Mouse (Mus musculus): ENCODE measurements around the gene Tmbim7. TPM values are rescaled to one million over a fixed set of nuclear protein-coding genes. Genes with fewer than 3 reads are reported as not detected.
"Not testable (repeated sequence)": the region's sequence is repeated elsewhere in the genome, so short reads cannot be mapped to it uniquely, and the experiment has no call there.

The Tmbim7 gene
- not detected in 2 replicates for polyA plus RNA-seq (2014; fragmentation: Nextera tagmentation; extraction: Ambion mirVana)

- Histone ChIP-seq H3K4me3 (ENCODE audit: control insufficient read depth in 1 of 2, insufficient read depth in 1 of 2, low read depth in 1 of 2, low read length in 2 of 2) (no peak within 1 kb of the TSS), H3K36me3 (ENCODE audit: control insufficient read depth, insufficient read depth, low read length) (peaks cover under 1% of the 10 kb centered on the region; the same call in 1 of the 2 replicates), H3K27me3 (ENCODE audit: control insufficient read depth, insufficient read depth, low read length) (no peaks in the 10 kb centered on the region), H3K9ac (ENCODE audit: low read length) (no peak within 1 kb of the TSS), H3K27ac (replicated peaks in 1 of 2; ENCODE audit: control insufficient read depth in 1 of 2, insufficient read depth in 1 of 2, low read depth in 2 of 2, low read length in 2 of 2) (no peak within 1 kb of the TSS), H3K4me1 (ENCODE audit: control insufficient read depth in 2 of 2, insufficient read depth in 2 of 2, low read length in 2 of 2) (peaks cover 2 to 4% of the 10 kb centered on the region in 2 experiments; a peak in 3 of 4 replicates), H3K4me2 (ENCODE audit: low read length) (no peak within 1 kb of the TSS), H3K9me3 (ENCODE audit: control insufficient read depth, low read length) (no peaks in the 10 kb centered on the region)
- no peak for ATAC-seq (ENCODE audit: insufficient number of reproducible peaks, insufficient read depth, low FRiP score, low read depth)
- 69% methylated on average over 6 of the region's 6 CpGs for WGBS
Observed at GRCm38 (mm10) chr5:3650881-3651280, at the start of gene Tmbim7. Gene Tmbim7, plus strand, starts transcription at chr5:3651181.

- H3K4me1 ChIP-seq (ENCODE audit: control insufficient read depth in 2 of 2, insufficient read depth in 2 of 2, low read length in 2 of 2), result no peaks in the 10 kb centered on the region
- ATAC-seq (ENCODE audit: insufficient number of reproducible peaks, insufficient read depth, low FRiP score, low read depth), result no peak
- H3K27ac ChIP-seq (replicated peaks in 1 of 2; ENCODE audit: control insufficient read depth in 1 of 2, insufficient read depth in 1 of 2, low read depth in 2 of 2, low read length in 2 of 2), result no peak overlapping the region
- H3K9ac ChIP-seq (ENCODE audit: low read length), result no peak overlapping the region
- 91% methylated on average over 9 of the region's 9 CpGs for WGBS
- H3K4me3 ChIP-seq (ENCODE audit: control insufficient read depth in 1 of 2, insufficient read depth in 1 of 2, low read depth in 1 of 2, low read length in 2 of 2), result no peak overlapping the region
- no peaks in the 10 kb centered on the region for H3K27me3 ChIP-seq (ENCODE audit: control insufficient read depth, insufficient read depth, low read length)
- H3K4me2 ChIP-seq (ENCODE audit: low read length), result no peak overlapping the region
- H3K9me3 ChIP-seq (ENCODE audit: control insufficient read depth, low read length), result no peaks in the 10 kb centered on the region
- peaks cover 51% of the 10 kb centered on the region for H3K36me3 ChIP-seq (ENCODE audit: control insufficient read depth, insufficient read depth, low read length)
Observed at GRCm38 (mm10) chr5:3607114-3607513, 43.9 kb upstream of the Tmbim7 start.

GRCm38 (mm10) chr5:3609241-3609640 is 41.7 kb upstream of the Tmbim7 start:
- H3K27me3 ChIP-seq (ENCODE audit: control insufficient read depth, insufficient read depth, low read length), result no peaks in the 10 kb centered on the region
- 89% methylated on average over 7 of the region's 7 CpGs for whole genome bisulfite sequencing
- H3K9me3 ChIP-seq (ENCODE audit: control insufficient read depth, low read length), result no peaks in the 10 kb centered on the region
- peaks cover 57% of the 10 kb centered on the region for H3K36me3 ChIP-seq (ENCODE audit: control insufficient read depth, insufficient read depth, low read length)
- H3K4me1 ChIP-seq (ENCODE audit: control insufficient read depth in 2 of 2, insufficient read depth in 2 of 2, low read length in 2 of 2), result no peaks in the 10 kb centered on the region
- H3K4me3 ChIP-seq (ENCODE audit: control insufficient read depth in 1 of 2, insufficient read depth in 1 of 2, low read depth in 1 of 2, low read length in 2 of 2), result no peak overlapping the region
- no peak overlapping the region for H3K27ac ChIP-seq (replicated peaks in 1 of 2; ENCODE audit: control insufficient read depth in 1 of 2, insufficient read depth in 1 of 2, low read depth in 2 of 2, low read length in 2 of 2)
- H3K4me2 ChIP-seq (ENCODE audit: low read length), result no peak overlapping the region
- H3K9ac ChIP-seq (ENCODE audit: low read length), result no peak overlapping the region
- ATAC-seq (ENCODE audit: insufficient number of reproducible peaks, insufficient read depth, low FRiP score, low read depth), result no peak

- not testable (repeated sequence) for H3K27ac ChIP-seq (replicated peaks in 1 of 2; ENCODE audit: control insufficient read depth in 1 of 2, insufficient read depth in 1 of 2, low read depth in 2 of 2, low read length in 2 of 2); H3K4me1 ChIP-seq (ENCODE audit: control insufficient read depth in 2 of 2, insufficient read depth in 2 of 2, low read length in 2 of 2); ATAC-seq (ENCODE audit: insufficient number of reproducible peaks, insufficient read depth, low FRiP score, low read depth); H3K27me3 ChIP-seq (ENCODE audit: control insufficient read depth, insufficient read depth, low read length); H3K9me3 ChIP-seq (ENCODE audit: control insufficient read depth, low read length); H3K9ac ChIP-seq (ENCODE audit: low read length); H3K4me2 ChIP-seq (ENCODE audit: low read length); H3K4me3 ChIP-seq (ENCODE audit: control insufficient read depth in 1 of 2, insufficient read depth in 1 of 2, low read depth in 1 of 2, low read length in 2 of 2)
- peaks cover 56% of the 10 kb centered on the region for H3K36me3 ChIP-seq (ENCODE audit: control insufficient read depth, insufficient read depth, low read length)
- WGBS, result 85% methylated on average over 2 of the region's 2 CpGs
Observed at GRCm38 (mm10) chr5:3611835-3612234, 39.1 kb upstream of the Tmbim7 start.

GRCm38 (mm10) chr5:3620486-3620885 is 30.5 kb upstream of the Tmbim7 start:
- Histone ChIP-seq H3K4me1 (ENCODE audit: control insufficient read depth in 2 of 2, insufficient read depth in 2 of 2, low read length in 2 of 2) (no peaks in the 10 kb centered on the region), H3K9ac (ENCODE audit: low read length) (no peak overlapping the region), H3K4me3 (ENCODE audit: control insufficient read depth in 1 of 2, insufficient read depth in 1 of 2, low read depth in 1 of 2, low read length in 2 of 2) (no peak overlapping the region), H3K27ac (replicated peaks in 1 of 2; ENCODE audit: control insufficient read depth in 1 of 2, insufficient read depth in 1 of 2, low read depth in 2 of 2, low read length in 2 of 2) (no peak overlapping the region), H3K36me3 (ENCODE audit: control insufficient read depth, insufficient read depth, low read length) (peaks cover 70% of the 10 kb centered on the region), H3K9me3 (ENCODE audit: control insufficient read depth, low read length) (no peaks in the 10 kb centered on the region), H3K27me3 (ENCODE audit: control insufficient read depth, insufficient read depth, low read length) (no peaks in the 10 kb centered on the region), H3K4me2 (ENCODE audit: low read length) (no peak overlapping the region)
- WGBS, result 92% methylated on average over 7 of the region's 7 CpGs
- no peak for ATAC-seq (ENCODE audit: insufficient number of reproducible peaks, insufficient read depth, low FRiP score, low read depth)

- Histone ChIP-seq H3K4me3 (ENCODE audit: control insufficient read depth in 1 of 2, insufficient read depth in 1 of 2, low read depth in 1 of 2, low read length in 2 of 2) (no peak overlapping the region), H3K27me3 (ENCODE audit: control insufficient read depth, insufficient read depth, low read length) (no peaks in the 10 kb centered on the region), H3K36me3 (ENCODE audit: control insufficient read depth, insufficient read depth, low read length) (peaks cover 48% of the 10 kb centered on the region), H3K9ac (ENCODE audit: low read length) (no peak overlapping the region), H3K27ac (replicated peaks in 1 of 2; ENCODE audit: control insufficient read depth in 1 of 2, insufficient read depth in 1 of 2, low read depth in 2 of 2, low read length in 2 of 2) (no peak overlapping the region), H3K9me3 (ENCODE audit: control insufficient read depth, low read length) (no peaks in the 10 kb centered on the region), H3K4me2 (ENCODE audit: low read length) (no peak overlapping the region), H3K4me1 (ENCODE audit: control insufficient read depth in 2 of 2, insufficient read depth in 2 of 2, low read length in 2 of 2) (peaks cover 0 to 3% of the 10 kb centered on the region in 2 experiments; a peak in 1 of 4 replicates)
- 96% methylated on average over 5 of the region's 5 CpGs for WGBS
- no peak for ATAC-seq (ENCODE audit: insufficient number of reproducible peaks, insufficient read depth, low FRiP score, low read depth)
Observed at GRCm38 (mm10) chr5:3630055-3630454, 20.9 kb upstream of the Tmbim7 start.

- 57% methylated on average over 16 of the region's 16 CpGs for WGBS
- Histone ChIP-seq H3K36me3 (ENCODE audit: control insufficient read depth, insufficient read depth, low read length) (peaks cover 48% of the 10 kb centered on the region), H3K4me2 (ENCODE audit: low read length) (no peak overlapping the region)
Observed at GRCm38 (mm10) chr5:3631512-3632271, 19.3 kb upstream of the Tmbim7 start.

More at GRCm38 (mm10) chr5:3631512-3632271, 19.3 kb upstream of the Tmbim7 start:
- H3K4me1 ChIP-seq (ENCODE audit: control insufficient read depth in 2 of 2, insufficient read depth in 2 of 2, low read length in 2 of 2), result peaks cover 0 to 3% of the 10 kb centered on the region in 2 experiments; a peak in 1 of 4 replicates
- no peak for ATAC-seq (ENCODE audit: insufficient number of reproducible peaks, insufficient read depth, low FRiP score, low read depth)
- no peak overlapping the region for H3K4me3 ChIP-seq (ENCODE audit: control insufficient read depth in 1 of 2, insufficient read depth in 1 of 2, low read depth in 1 of 2, low read length in 2 of 2)
- H3K27ac ChIP-seq (replicated peaks in 1 of 2; ENCODE audit: control insufficient read depth in 1 of 2, insufficient read depth in 1 of 2, low read depth in 2 of 2, low read length in 2 of 2), result peak overlapping the region in 1 of 2 experiments; percentile 29; a peak in 1 of 4 replicates
- no peaks in the 10 kb centered on the region for H3K9me3 ChIP-seq (ENCODE audit: control insufficient read depth, low read length)
- H3K27me3 ChIP-seq (ENCODE audit: control insufficient read depth, insufficient read depth, low read length), result no peaks in the 10 kb centered on the region
- no peak overlapping the region for H3K9ac ChIP-seq (ENCODE audit: low read length)
